Mouse (Mus musculus): ENCODE data around the gene Ccdc103. TPM values are rescaled to one million over a fixed set of nuclear protein-coding genes. Genes with fewer than 3 reads are reported as not detected.

Ccdc103 gene
- total and polyA plus RNA-seq, 3 experiments: 1.4 to 1.6 TPM; not detected in 1

GRCm38 (mm10) chr11:102879558-102879957, 1.4 kb upstream of the Ccdc103 start:
- peak overlapping the region in 1 of 2 experiments; percentile 55; a peak in 2 of 4 replicates for H3K4me3 ChIP-seq (ENCODE audit: control insufficient read depth in 1 of 2, insufficient read depth in 1 of 2, low read depth in 2 of 2, low read length in 2 of 2)
- no peaks in the 10 kb centered on the region for H3K9me3 ChIP-seq (replicated peaks; ENCODE audit: insufficient read depth, low read length)
- no peak for TF ChIP-seq TBP (IDR thresholded peaks at IDR 0.05; ENCODE audit: low read depth, low read length)
- TF ChIP-seq MYC (IDR thresholded peaks at IDR 0.05; ENCODE audit: low read depth, low read length): no peak
- TF ChIP-seq RCOR1 (IDR thresholded peaks at IDR 0.05; ENCODE audit: low read depth, low read length): no peak
- no peak for TF ChIP-seq GABPA (IDR thresholded peaks at IDR 0.05; ENCODE audit: low read depth, low read length)
- TF ChIP-seq ELF1 (IDR thresholded peaks at IDR 0.05; ENCODE audit: low read depth, low read length): no peak
- TF ChIP-seq MAFK (IDR thresholded peaks at IDR 0.05; ENCODE audit: borderline replicate concordance, low read depth, low read length): no peak
- TF ChIP-seq POLR2AphosphoS2 (IDR thresholded peaks at IDR 0.05; ENCODE audit: low read length): no peak
- TF ChIP-seq POLR2AphosphoS5 (IDR thresholded peaks at IDR 0.05; ENCODE audit: borderline replicate concordance, low read depth, low read length): no peak
- no peak for TF ChIP-seq ETS1 (IDR thresholded peaks at IDR 0.05; ENCODE audit: low read depth, low read length)
- no peak for TF ChIP-seq TAL1 (IDR thresholded peaks at IDR 0.05; ENCODE audit: low read length)
- TF ChIP-seq NELFE (IDR thresholded peaks at IDR 0.05; ENCODE audit: low read depth, low read length): no peak
- DNase-seq (ENCODE audit: low read depth, low spot score): no peak
- no peaks in the 10 kb centered on the region for H3K27me3 ChIP-seq (ENCODE audit: control insufficient read depth in 1 of 2, insufficient read depth in 2 of 2, low read length in 2 of 2)
- peaks cover 14 to 19% of the 10 kb centered on the region in 2 experiments for H3K36me3 ChIP-seq (ENCODE audit: control insufficient read depth in 1 of 2, insufficient read depth in 2 of 2, low read length in 2 of 2)
- H3K79me2 ChIP-seq (ENCODE audit: control insufficient read depth, insufficient read depth, low read length, poor library complexity): peaks cover 25% of the 10 kb centered on the region
- H3K9ac ChIP-seq (ENCODE audit: control insufficient read depth, low read depth, low read length, poor library complexity, severe bottlenecking): peak overlapping the region; percentile 89
- no peak overlapping the region for H3K27ac ChIP-seq (ENCODE audit: control insufficient read depth, low read depth, low read length)
- H3K4me1 ChIP-seq (ENCODE audit: control insufficient read depth in 1 of 2, insufficient read depth in 2 of 2, low read length in 2 of 2): peaks cover 0 to 17% of the 10 kb centered on the region in 2 experiments; a peak in 3 of 4 replicates

GRCm38 (mm10) chr11:102881314-102882198, 552 bp downstream of the Ccdc103 start:
- Histone ChIP-seq H3K4me3 (ENCODE audit: control insufficient read depth in 1 of 2, insufficient read depth in 1 of 2, low read depth in 2 of 2, low read length in 2 of 2) (peak overlapping the region; percentile 40 to 68), H3K79me2 (ENCODE audit: control insufficient read depth, insufficient read depth, low read length, poor library complexity) (peaks cover 25% of the 10 kb centered on the region), H3K9ac (ENCODE audit: control insufficient read depth, low read depth, low read length, poor library complexity, severe bottlenecking) (peak overlapping the region; percentile 89), H3K4me1 (ENCODE audit: control insufficient read depth in 1 of 2, insufficient read depth in 2 of 2, low read length in 2 of 2) (peaks cover 0 to 28% of the 10 kb centered on the region in 2 experiments; a peak in 3 of 4 replicates), H3K9me3 (replicated peaks; ENCODE audit: insufficient read depth, low read length) (no peaks in the 10 kb centered on the region), H3K27me3 (ENCODE audit: control insufficient read depth in 1 of 2, insufficient read depth in 2 of 2, low read length in 2 of 2) (no peaks in the 10 kb centered on the region), H3K27ac (ENCODE audit: control insufficient read depth, low read depth, low read length) (peak overlapping the region; percentile 90), H3K36me3 (ENCODE audit: control insufficient read depth in 1 of 2, insufficient read depth in 2 of 2, low read length in 2 of 2) (peaks cover 7 to 22% of the 10 kb centered on the region in 2 experiments)
- peak; percentile 79 for DNase-seq (ENCODE audit: low read depth, low spot score)
- TF ChIP-seq MYB (IDR thresholded peaks at IDR 0.05; ENCODE audit: low read depth, low read length) (no peak), RCOR1 (IDR thresholded peaks at IDR 0.05; ENCODE audit: low read depth, low read length) (peak; percentile 78), ZKSCAN1 (IDR thresholded peaks at IDR 0.05; ENCODE audit: low read depth, low read length) (no peak), MAFK (IDR thresholded peaks at IDR 0.05; ENCODE audit: borderline replicate concordance, low read depth, low read length) (no peak), SIN3A (IDR thresholded peaks at IDR 0.05; ENCODE audit: low read length) (peak; percentile 45; the same call in 1 of the 2 replicates), BHLHE40 (IDR thresholded peaks at IDR 0.05; ENCODE audit: borderline replicate concordance, low read depth, low read length) (no peak), KAT2A (conservative IDR thresholded peaks at IDR 0.05; ENCODE audit: low read depth, low read length) (no peak), POLR2AphosphoS2 (IDR thresholded peaks at IDR 0.05; ENCODE audit: low read length) (no peak), POLR2AphosphoS5 (IDR thresholded peaks at IDR 0.05; ENCODE audit: borderline replicate concordance, low read depth, low read length) (no peak), GATA1 (IDR thresholded peaks at IDR 0.05; ENCODE audit: low read depth, low read length) (peak; percentile 75), ELF1 (IDR thresholded peaks at IDR 0.05; ENCODE audit: low read depth, low read length) (peak; percentile 41; the same call in 1 of the 2 replicates), SMC3 (IDR thresholded peaks at IDR 0.05; ENCODE audit: low read depth, low read length) (no peak), TAL1 (IDR thresholded peaks at IDR 0.05; ENCODE audit: low read length) (no peak), GABPA (IDR thresholded peaks at IDR 0.05; ENCODE audit: low read depth, low read length) (no peak), RAD21 (IDR thresholded peaks at IDR 0.05; ENCODE audit: low read depth, low read length) (no peak), ZMIZ1 (IDR thresholded peaks at IDR 0.05; ENCODE audit: low read depth, low read length) (no peak), NELFE (IDR thresholded peaks at IDR 0.05; ENCODE audit: low read depth, low read length) (no peak), CHD1 (IDR thresholded peaks at IDR 0.05; ENCODE audit: low read depth, low read length) (no peak), CTCF (IDR thresholded peaks at IDR 0.05 in 2 of 3, conservative IDR thresholded peaks at IDR 0.05 in 1 of 3; ENCODE audit: control insufficient read depth in 1 of 3, insufficient read depth in 1 of 3, low read depth in 2 of 3, low read length in 3 of 3, poor library complexity in 1 of 3, severe bottlenecking in 1 of 3) (no peak), CHD2 (IDR thresholded peaks at IDR 0.05; ENCODE audit: low read length) (no peak), USF1 (IDR thresholded peaks at IDR 0.05; ENCODE audit: low read depth, low read length) (0 out of 2 replicates have a peak, but pooled peaks have one; percentile 25), TBP (IDR thresholded peaks at IDR 0.05; ENCODE audit: low read depth, low read length) (peak; percentile 47; the same call in 1 of the 2 replicates), MEF2A (IDR thresholded peaks at IDR 0.05; ENCODE audit: extremely low read depth, insufficient replicate concordance, low read depth, low read length, poor library complexity, severe bottlenecking) (no peak), POLR2A (IDR thresholded peaks at IDR 0.05; ENCODE audit: control insufficient read depth in 1 of 2, insufficient read depth in 1 of 2, low read depth in 1 of 2, low read length in 2 of 2, poor library complexity in 1 of 2) (no peak; a peak in 1 of 4 replicates), MYC (IDR thresholded peaks at IDR 0.05; ENCODE audit: low read depth, low read length) (peak; percentile 1; the same call in 1 of the 2 replicates), MAZ (IDR thresholded peaks at IDR 0.05; ENCODE audit: low read depth, low read length) (no peak)

Data from MEL (cell line).